Mouse (Mus musculus): ENCODE results near the gene Arf4. TPM values are rescaled to one million over a fixed set of nuclear protein-coding genes. Genes with fewer than 3 reads are reported as not detected.

Gene Arf4
- total RNA-seq, 4 experiments from 2014 or later, result 21.4 to 35.6 (median 25.4) TPM

Small RNA genes lying within 50 kb of the gene (microRNA-seq; reads per million reads assigned to microRNA genes)
- gene Mir7672, result not detected

Other genes with a start within 250 kb of the Arf4 start
- gene Slmap, start 103.1 kb upstream of the Arf4 start, total RNA-seq (2022), result 10 to 100 TPM; 72.9 to 88.9 (median 79.3) TPM
- 1 to 10 TPM; 6.1 to 7.3 (median 6.6) TPM for gene Dennd6a, start 64.2 kb upstream of the Arf4 start, total RNA-seq (2022)
- gene Pde12, start 31.8 kb downstream of the Arf4 start, total RNA-seq (2022), result 1 to 10 TPM; 3.7 to 4.7 (median 4.0) TPM
- not detected for gene Dnah12, start 55.2 kb downstream of the Arf4 start, total RNA-seq (2022)

Data from gastrocnemius, adult 8-10 months (tissue).